Mouse (Mus musculus): ENCODE measurements at regions not wholly inside any gene's neighbourhood (a gene's known extent, or its start where the extent isn't known, plus 50 kb on each side); places are given as distances from the start of the nearest gene placed in this dataset.

DNA sequence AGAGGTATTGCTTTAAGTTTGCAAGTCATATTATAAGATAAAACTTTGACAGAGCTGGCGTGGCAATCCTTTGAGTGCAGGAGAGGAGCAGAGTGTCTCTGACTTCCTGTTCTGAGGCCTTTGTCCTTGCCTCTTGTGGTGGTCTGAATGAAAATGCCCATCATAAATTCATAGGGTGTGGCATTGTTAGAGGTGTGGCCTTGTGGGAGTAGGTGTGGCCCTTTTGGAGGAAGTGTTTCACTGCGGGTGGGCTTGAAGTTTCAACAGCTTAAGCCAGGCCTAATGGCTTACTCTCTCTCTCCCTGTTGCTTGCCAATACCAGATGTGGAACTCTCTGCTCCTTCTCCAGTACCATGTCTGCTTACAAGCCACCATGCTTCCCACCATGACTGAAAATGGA, 75.4 kb upstream of the Arrdc4 start:
- H3K4me1 ChIP-seq (ENCODE audit: control insufficient read depth, insufficient read depth, low read length), result no peaks in the 10 kb centered on the region
- no peak overlapping the region for H3K4me2 ChIP-seq (replicated peaks; ENCODE audit: low read depth, low read length, severe bottlenecking)
- no peaks in the 10 kb centered on the region for H3K27me3 ChIP-seq (ENCODE audit: control insufficient read depth, insufficient read depth, low read length)
- no peak overlapping the region for H3K4me3 ChIP-seq (replicated peaks; ENCODE audit: low read length)
- ATAC-seq (ENCODE audit: low FRiP score, low read depth) (no peak), DNase-seq (ENCODE audit: low spot score) (no peak)
- no peak overlapping the region for H3K9ac ChIP-seq (ENCODE audit: low read depth, low read length, severe bottlenecking)
- TF ChIP-seq POLR2A (IDR thresholded peaks at IDR 0.05; ENCODE audit: borderline replicate concordance, extremely low read depth, insufficient read depth, insufficient read length), result no peak
- WGBS, result 76% methylated on average over 2 of the region's 2 CpGs
- H3K36me3 ChIP-seq (ENCODE audit: control insufficient read depth, insufficient read depth, low read length), result no peaks in the 10 kb centered on the region
- no peaks in the 10 kb centered on the region for H3K9me3 ChIP-seq (ENCODE audit: control insufficient read depth, low read length)
- no peak overlapping the region for H3K27ac ChIP-seq (replicated peaks; ENCODE audit: low read depth, low read length)

DNA sequence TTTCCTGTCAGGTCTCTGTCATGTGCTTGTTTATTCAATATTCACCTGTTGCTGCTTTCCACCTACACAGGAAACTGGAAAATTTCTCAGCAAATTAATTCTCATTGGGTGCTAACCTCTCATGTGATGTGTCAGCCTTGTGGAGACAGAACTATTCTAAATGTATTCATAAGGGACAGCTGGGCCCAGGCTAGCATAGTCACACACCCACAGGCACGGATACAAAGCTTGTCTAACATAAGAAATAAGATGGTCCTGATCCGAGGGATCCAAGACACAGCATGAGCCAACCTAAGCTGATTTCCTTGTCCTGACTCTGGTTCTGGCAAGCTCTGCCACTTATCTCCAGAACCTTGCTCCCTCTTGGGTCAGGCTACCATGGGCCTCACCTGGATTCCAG, 74.6 kb upstream of the Arrdc4 start:
- WGBS, result 86% methylated on average over 2 of the region's 2 CpGs
- H3K4me1 ChIP-seq (ENCODE audit: control insufficient read depth, insufficient read depth, low read length), result no peaks in the 10 kb centered on the region
- no peak overlapping the region for H3K27ac ChIP-seq (replicated peaks; ENCODE audit: low read depth, low read length)
- no peaks in the 10 kb centered on the region for H3K36me3 ChIP-seq (ENCODE audit: control insufficient read depth, insufficient read depth, low read length)
- H3K4me3 ChIP-seq (replicated peaks; ENCODE audit: low read length), result no peak overlapping the region
- no peaks in the 10 kb centered on the region for H3K27me3 ChIP-seq (ENCODE audit: control insufficient read depth, insufficient read depth, low read length)
- H3K9me3 ChIP-seq (ENCODE audit: control insufficient read depth, low read length), result no peaks in the 10 kb centered on the region
- TF ChIP-seq POLR2A (IDR thresholded peaks at IDR 0.05; ENCODE audit: borderline replicate concordance, extremely low read depth, insufficient read depth, insufficient read length), result no peak
- no peak overlapping the region for H3K4me2 ChIP-seq (replicated peaks; ENCODE audit: low read depth, low read length, severe bottlenecking)
- DNase-seq (ENCODE audit: low spot score) (no peak), ATAC-seq (ENCODE audit: low FRiP score, low read depth) (no peak)
- H3K9ac ChIP-seq (ENCODE audit: low read depth, low read length, severe bottlenecking), result no peak overlapping the region

- H3K4me3 ChIP-seq (replicated peaks; ENCODE audit: low read length), result no peak overlapping the region
- H3K36me3 ChIP-seq (ENCODE audit: control insufficient read depth, insufficient read depth, low read length), result no peaks in the 10 kb centered on the region
- H3K4me2 ChIP-seq (replicated peaks; ENCODE audit: low read depth, low read length, severe bottlenecking), result no peak overlapping the region
- no peaks in the 10 kb centered on the region for H3K9me3 ChIP-seq (ENCODE audit: control insufficient read depth, low read length)
- H3K27me3 ChIP-seq (ENCODE audit: control insufficient read depth, insufficient read depth, low read length), result no peaks in the 10 kb centered on the region
- H3K4me1 ChIP-seq (ENCODE audit: control insufficient read depth, insufficient read depth, low read length), result no peaks in the 10 kb centered on the region
- H3K27ac ChIP-seq (replicated peaks; ENCODE audit: low read depth, low read length), result no peak overlapping the region
- ATAC-seq (ENCODE audit: low FRiP score, low read depth) (peak; percentile 55; the same call in 1 of the 2 replicates), DNase-seq (ENCODE audit: low spot score) (peak; percentile 59)
- no peak for TF ChIP-seq POLR2A (IDR thresholded peaks at IDR 0.05; ENCODE audit: borderline replicate concordance, extremely low read depth, insufficient read depth, insufficient read length)
- WGBS, result 4% methylated on average over 7 of the region's 7 CpGs
- no peak overlapping the region for H3K9ac ChIP-seq (ENCODE audit: low read depth, low read length, severe bottlenecking)
Measured at GRCm38 (mm10) chr7:68823189-68823588, 74.1 kb upstream of the Arrdc4 start.

GRCm38 (mm10) chr7:68814823-68815666, 66.0 kb upstream of the Arrdc4 start:
- no peak overlapping the region for H3K4me2 ChIP-seq (replicated peaks; ENCODE audit: low read depth, low read length, severe bottlenecking)
- H3K36me3 ChIP-seq (ENCODE audit: control insufficient read depth, insufficient read depth, low read length), result no peaks in the 10 kb centered on the region
- TF ChIP-seq POLR2A (IDR thresholded peaks at IDR 0.05; ENCODE audit: borderline replicate concordance, extremely low read depth, insufficient read depth, insufficient read length), result no peak
- no peak for DNase-seq (ENCODE audit: low spot score)
- no peak overlapping the region for H3K4me3 ChIP-seq (replicated peaks; ENCODE audit: low read length)
- no peak overlapping the region for H3K9ac ChIP-seq (ENCODE audit: low read depth, low read length, severe bottlenecking)
- peak; percentile 63; the same call in 1 of the 2 replicates for ATAC-seq (ENCODE audit: low FRiP score, low read depth)
- H3K9me3 ChIP-seq (ENCODE audit: control insufficient read depth, low read length), result no peaks in the 10 kb centered on the region
- H3K4me1 ChIP-seq (ENCODE audit: control insufficient read depth, insufficient read depth, low read length), result no peaks in the 10 kb centered on the region; the same call in 1 of the 2 replicates
- H3K27me3 ChIP-seq (ENCODE audit: control insufficient read depth, insufficient read depth, low read length), result no peaks in the 10 kb centered on the region
- H3K27ac ChIP-seq (replicated peaks; ENCODE audit: low read depth, low read length), result no peak overlapping the region
- WGBS, result 74% methylated on average over 15 of the region's 15 CpGs

GRCm38 (mm10) chr7:68809782-68810181, 60.7 kb upstream of the Arrdc4 start:
- 24% methylated on average over 8 of the region's 8 CpGs for WGBS
- ATAC-seq (ENCODE audit: low FRiP score, low read depth), result no peak
- H3K4me2 ChIP-seq (replicated peaks; ENCODE audit: low read depth, low read length, severe bottlenecking), result no peak overlapping the region
- no peak overlapping the region for H3K27ac ChIP-seq (replicated peaks; ENCODE audit: low read depth, low read length)
- H3K4me3 ChIP-seq (replicated peaks; ENCODE audit: low read length), result no peak overlapping the region
- DNase-seq (ENCODE audit: low spot score), result no peak
- no peak for TF ChIP-seq POLR2A (IDR thresholded peaks at IDR 0.05; ENCODE audit: borderline replicate concordance, extremely low read depth, insufficient read depth, insufficient read length)
- H3K9me3 ChIP-seq (ENCODE audit: control insufficient read depth, low read length), result no peaks in the 10 kb centered on the region
- no peaks in the 10 kb centered on the region for H3K36me3 ChIP-seq (ENCODE audit: control insufficient read depth, insufficient read depth, low read length)
- H3K4me1 ChIP-seq (ENCODE audit: control insufficient read depth, insufficient read depth, low read length), result no peaks in the 10 kb centered on the region; the same call in 1 of the 2 replicates
- no peak overlapping the region for H3K9ac ChIP-seq (ENCODE audit: low read depth, low read length, severe bottlenecking)
- no peaks in the 10 kb centered on the region for H3K27me3 ChIP-seq (ENCODE audit: control insufficient read depth, insufficient read depth, low read length)
